Mouse (Mus musculus): Measurements from ENCODE around the gene Cnr2.

DNA sequence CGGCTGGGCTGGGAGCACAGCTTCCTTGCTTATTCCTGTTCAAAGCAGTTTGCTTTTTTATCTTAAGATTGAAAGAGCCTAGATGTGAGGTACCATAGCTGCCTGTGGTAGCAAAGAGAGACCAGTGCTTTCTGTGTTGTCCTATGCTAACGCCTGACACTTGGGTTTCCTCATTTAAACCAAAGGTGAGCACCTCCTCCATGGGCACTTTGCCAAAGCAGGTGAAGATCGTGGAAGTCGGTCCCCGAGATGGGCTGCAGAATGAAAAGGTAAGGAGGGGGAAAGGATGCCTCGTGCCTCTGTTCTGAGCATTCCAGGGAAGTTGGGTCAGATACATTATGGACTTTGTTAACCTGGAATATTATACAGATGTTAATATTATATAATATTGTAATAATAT is 55.2 kb downstream of the Cnr2 start:
- TF ChIP-seq CTCF (IDR thresholded peaks at IDR 0.05; ENCODE audit: low read depth, low read length): no peak
- TF ChIP-seq POLR2A (IDR thresholded peaks at IDR 0.05; ENCODE audit: extremely low read depth, insufficient read depth, low read length): no peak

All from liver, adult 2 months (tissue).